Mouse (Mus musculus): ENCODE results near the gene Bcl2l12.

Bcl2l12 gene

GRCm38 (mm10) chr7:44998501-44998955 lies at the start of gene Bcl2l12:
Gene Bcl2l12 (minus strand): TSS chr7:44998712.
- DNase-seq = peak in 1 of 2 experiments; percentile 20

- no peak for DNase-seq
Observed at GRCm38 (mm10) chr7:45047491-45047890, 49.0 kb upstream of the Bcl2l12 start.

GRCm38 (mm10) chr7:45046853-45047350 lies 48.4 kb upstream of the Bcl2l12 start:
- DNase-seq = no peak

GRCm38 (mm10) chr7:45045741-45046140 lies 47.2 kb upstream of the Bcl2l12 start:
- no peak for DNase-seq

GRCm38 (mm10) chr7:45043307-45043706 lies 44.8 kb upstream of the Bcl2l12 start:
- DNase-seq = no peak

DNA sequence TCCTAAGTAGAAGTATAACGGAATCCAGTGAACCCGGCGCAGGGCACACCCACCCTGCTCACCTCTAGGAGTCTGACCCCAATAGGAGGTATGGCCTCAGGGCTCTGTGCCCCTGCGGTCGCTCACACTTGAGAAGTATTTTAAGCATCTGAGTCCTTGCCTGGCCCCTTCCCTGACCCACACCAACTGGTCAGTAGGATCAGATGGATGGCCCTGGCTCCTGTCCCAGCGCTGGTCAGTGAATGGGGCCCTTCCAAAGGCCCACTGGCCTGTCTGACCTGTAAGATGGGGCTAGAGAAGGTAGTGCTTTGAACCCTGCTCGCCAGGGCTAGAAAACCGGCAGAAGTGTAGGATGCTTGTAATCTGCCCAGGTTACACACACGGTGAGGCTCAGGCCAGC lies 42.3 kb upstream of the Bcl2l12 start:
- no peak for DNase-seq

- DNase-seq = no peak
Observed at GRCm38 (mm10) chr7:45038411-45038810, 39.9 kb upstream of the Bcl2l12 start.

DNA sequence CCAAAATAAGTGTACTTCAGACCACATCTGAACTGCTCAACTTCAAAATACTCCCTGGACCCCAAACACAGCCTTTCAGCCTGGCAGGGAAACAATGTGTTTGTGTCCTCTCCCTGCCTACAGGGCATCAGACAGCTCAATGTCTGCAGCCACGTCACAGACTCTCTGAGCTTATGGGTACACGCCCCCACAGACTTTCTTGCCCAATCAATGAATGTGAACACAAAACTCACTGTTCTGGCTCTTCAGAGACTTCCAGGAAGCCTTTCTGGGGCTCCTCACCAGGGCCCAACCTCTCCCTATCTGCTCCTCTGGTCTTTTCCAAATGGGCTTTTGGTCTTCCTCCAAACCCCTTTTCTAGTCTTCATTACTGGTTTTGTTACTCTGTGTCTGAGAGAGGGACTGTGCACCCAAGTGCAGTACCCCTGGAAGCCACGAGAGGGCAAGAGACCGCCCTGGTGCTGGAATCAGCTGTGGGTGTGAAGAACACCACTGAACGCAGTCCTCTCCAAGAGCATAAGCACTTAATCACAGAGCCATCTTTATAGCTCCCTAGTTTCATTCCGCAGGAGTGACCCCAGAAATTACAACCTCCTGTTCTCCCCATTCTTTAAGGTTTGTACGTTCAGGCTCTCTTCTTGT lies 39.3 kb upstream of the Bcl2l12 start:
- peak; percentile 81 to 83 for DNase-seq

DNA sequence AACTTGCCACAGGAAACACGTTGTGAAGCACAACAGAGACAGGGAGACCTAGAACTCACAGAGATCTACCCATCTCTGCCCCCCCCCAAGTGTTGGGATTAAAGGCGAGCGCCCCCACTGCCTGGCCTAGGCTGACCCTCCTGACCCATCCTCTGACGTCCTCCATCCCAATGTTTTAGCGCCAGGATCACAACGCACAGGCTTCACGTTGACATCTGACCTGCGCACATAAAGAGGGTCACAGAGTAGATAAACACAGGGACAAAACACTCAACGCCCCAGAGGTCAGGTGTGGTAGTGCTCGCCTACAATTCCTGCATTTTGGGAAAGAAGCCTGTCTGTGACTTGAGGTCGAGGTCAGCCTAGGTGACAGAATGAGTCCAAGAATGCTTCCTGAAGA lies 38.2 kb upstream of the Bcl2l12 start:
- DNase-seq = no peak

- no peak for DNase-seq
Observed at GRCm38 (mm10) chr7:45035631-45036030, 37.1 kb upstream of the Bcl2l12 start.

DNA sequence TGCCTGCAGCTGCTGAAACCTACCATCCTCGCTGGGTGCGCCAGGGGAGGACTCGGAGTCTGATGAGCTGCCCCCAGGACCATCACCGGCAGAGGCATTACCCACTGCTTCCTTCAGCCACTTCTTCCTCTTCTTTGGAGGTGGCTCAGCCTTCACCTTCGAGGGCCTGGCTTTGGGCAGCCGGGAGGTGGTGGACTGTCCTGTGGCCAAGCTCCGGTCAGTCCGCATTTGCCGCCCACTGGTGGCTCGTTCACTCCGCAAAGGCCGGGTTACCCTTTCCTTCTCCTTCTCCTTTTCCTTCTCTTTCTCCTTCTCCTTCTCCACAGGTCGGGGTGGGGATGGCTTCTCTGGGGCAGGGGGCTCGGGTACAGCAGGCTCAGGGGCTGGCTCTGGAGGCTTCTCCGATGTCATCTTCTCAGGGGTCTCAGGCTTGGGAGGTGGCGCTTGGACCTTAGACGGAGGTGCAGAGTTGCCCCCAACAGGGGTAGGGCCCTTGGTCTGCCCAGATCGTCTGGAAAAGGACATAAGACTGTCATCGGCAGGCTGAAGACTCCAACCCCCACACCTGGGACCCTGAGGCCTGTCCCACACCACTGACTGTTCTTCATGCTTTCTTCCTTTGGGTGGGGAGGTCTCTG lies 35.3 kb upstream of the Bcl2l12 start:
- no peak for DNase-seq

DNA sequence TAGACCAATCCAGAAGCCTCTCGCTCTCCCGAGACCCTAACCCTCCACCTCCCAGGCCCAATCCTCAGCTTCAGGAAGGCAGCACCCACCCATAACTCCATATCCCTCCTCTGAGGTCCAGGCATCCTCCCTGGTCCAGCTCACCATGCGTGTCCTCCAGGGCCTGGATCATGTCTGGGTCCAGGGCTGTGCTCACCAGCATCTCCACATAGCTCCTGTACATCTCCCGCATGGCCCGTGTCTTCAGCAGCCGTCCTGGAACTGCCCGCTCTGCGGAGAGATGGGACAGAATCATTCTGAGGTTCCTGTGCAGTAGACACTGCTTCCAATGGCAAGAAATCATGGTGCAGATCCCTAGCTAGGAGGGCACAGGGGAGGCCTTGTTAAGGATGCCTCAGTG lies 32.3 kb upstream of the Bcl2l12 start:
- DNase-seq = no peak

GRCm38 (mm10) chr7:45029995-45030394 lies 31.5 kb upstream of the Bcl2l12 start:
- no peak for DNase-seq

GRCm38 (mm10) chr7:45028351-45028750 lies 29.8 kb upstream of the Bcl2l12 start:
- no peak for DNase-seq

DNA sequence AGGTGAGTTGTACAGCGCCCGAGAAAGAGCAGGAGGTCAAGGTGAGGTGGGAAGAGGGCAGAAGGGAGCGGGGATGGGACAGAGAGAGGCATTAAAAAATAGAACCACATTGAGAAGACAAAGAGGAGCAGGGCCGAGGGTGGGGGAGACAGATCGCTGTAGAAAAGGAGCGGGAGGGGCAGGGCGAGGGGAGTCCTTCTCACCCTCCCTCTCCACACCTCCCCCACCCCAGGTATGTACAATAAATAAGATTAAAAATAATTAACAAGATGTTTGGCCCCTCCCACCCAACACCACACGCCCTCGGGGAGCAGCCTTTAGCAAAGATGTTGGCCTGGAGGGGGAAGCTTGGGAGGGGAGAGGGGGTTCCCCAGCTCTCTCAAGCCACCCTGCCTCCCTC lies 29.2 kb upstream of the Bcl2l12 start:
- DNase-seq = no peak

GRCm38 (mm10) chr7:45026256-45026655 lies 27.7 kb upstream of the Bcl2l12 start:
- DNase-seq = no peak

- DNase-seq = no peak
Observed at GRCm38 (mm10) chr7:45025601-45026220, 27.2 kb upstream of the Bcl2l12 start.

DNA sequence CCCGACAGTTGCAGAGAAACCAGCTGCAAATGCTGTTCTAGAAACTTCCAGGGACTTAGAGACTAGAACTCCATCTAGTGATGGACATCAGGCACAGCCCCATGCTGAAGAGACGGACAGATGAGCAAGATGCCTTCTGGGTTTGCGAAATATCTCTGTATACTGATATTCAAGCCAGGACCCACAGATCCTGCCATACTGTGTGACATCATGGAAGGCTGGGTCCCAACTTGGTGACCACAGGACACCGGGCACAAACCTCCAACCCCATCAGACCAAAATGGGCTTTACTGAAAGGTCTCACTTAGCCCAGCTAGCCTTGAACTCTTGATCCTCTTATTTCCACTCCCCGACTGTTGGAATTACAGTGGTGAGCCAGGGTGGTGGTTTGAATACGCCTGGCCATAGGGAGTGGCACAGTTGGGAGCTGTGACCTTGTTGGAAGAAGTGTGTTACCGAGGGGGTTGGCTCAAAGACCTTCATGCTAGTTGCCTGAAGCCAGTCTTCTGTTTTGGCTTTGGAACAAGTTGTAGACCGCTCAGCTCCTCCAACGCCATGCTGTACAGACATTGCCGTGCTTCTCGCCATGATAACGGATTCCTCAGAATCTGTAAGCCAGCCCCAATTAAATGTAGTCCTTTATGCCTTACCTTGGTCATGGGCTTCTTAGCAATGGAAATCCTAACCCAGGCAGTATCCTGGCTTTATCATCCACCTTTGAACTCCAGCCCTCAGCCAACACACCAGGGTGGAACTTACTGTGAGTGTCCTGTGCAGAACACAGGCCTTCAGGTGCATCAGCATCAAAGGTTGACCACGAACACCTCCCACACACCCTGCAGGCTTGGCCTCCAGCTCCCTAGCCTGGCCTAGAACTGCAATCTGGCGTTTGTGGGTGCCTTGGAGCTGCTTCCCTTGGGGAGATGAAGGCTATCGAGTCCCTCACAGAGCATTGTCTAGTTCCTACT lies 26.1 kb upstream of the Bcl2l12 start:
- DNase-seq = no peak

- peak; percentile 21 to 22 for DNase-seq
Observed at GRCm38 (mm10) chr7:45023711-45024110, 25.2 kb upstream of the Bcl2l12 start.

DNA sequence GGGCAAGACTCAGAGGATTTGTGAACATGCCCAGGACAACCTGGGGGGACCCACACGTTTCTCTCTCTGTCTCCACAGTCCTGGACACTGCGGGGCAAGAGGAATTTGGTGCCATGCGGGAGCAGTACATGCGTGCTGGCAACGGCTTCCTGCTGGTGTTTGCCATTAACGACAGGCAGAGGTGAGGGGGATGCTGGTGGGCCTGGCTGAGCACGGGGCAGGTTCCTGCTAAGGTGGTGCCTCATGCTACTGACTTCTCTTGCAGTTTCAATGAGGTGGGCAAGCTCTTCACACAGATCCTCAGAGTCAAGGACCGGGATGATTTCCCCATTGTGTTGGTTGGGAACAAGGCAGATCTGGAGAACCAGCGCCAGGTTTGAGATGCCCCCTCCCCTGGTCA lies 21.7 kb upstream of the Bcl2l12 start:
- no peak for DNase-seq

DNA sequence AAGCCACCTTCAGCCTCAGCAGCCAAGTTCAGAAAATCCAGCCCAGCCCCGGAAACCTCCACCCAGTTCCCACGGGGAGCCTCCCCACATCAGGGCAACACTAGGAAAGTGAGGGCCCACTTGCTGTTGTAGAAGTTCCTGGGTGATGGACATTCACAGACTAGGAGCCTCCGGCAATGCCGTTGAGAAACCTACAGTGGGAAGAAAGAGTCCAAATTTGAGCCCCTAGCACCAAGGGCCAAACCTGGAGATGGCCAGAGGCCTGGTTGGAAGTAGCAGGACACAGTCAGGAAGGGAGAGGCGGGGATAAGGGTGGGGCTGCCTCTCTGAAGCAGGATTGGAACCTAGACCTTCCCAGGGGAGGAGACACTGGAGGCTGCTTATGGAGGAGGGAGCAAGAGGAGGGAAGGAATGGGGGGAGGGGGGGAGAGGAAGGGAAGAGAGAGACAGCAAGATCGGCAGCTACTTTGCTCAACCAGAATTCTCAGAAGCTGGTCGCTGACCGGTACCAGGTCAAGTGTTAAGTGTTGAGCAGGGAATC lies 20.6 kb upstream of the Bcl2l12 start:
- DNase-seq = no peak

- peak; percentile 92 to 97 for DNase-seq
Observed at GRCm38 (mm10) chr7:45017242-45018061, 18.9 kb upstream of the Bcl2l12 start, which contains the start of gene Rras. Gene Rras (plus strand): TSS chr7:45017961.

Data from B cell, adult 2 months (primary cell).